Mouse (Mus musculus) regulatory T cell (primary cell): ENCODE results near the gene Lonp2.

Experiments used
- in situ Hi-C: fragments of 300-600 bp; cut with MboI, MseI; formaldehyde crosslinking; loops from one replicate; pipeline ENCODE4 v1.15.1; 2025; ENCODE audit warnings: high pct_unique_total_duplicates

Gene Lonp2

DNA sequence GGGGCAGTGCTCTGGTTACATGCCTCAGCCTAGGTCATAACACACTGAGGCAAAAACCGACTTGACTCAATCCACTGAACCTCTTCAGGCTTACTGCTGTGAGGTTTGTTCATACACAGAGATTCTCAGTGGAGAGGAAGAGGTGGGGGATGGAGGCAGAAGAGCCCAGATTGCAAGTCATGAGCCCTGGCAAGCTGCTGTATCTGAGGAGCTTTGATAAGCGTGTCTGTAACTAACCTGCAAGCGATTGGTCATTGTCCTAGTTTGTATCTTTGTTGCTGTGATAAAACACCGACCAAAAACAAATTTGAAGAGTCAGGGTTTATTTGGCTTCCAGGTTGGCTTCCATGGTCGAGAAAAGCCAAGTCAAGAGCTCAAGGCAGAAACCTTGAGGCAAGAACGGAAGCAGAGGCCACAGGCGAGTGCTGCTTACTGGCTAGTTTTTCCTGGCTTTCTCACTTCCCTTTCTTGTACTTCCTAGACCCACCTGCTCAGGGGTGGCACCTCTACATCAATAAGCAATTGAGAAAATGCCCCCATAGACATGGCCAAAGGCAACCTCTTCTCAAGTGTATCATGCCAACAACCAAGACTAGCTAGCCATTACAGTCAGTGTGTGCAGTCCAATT lies 6.0 kb upstream of the Lonp2 start:
- in situ Hi-C loops: no loop called here

DNA sequence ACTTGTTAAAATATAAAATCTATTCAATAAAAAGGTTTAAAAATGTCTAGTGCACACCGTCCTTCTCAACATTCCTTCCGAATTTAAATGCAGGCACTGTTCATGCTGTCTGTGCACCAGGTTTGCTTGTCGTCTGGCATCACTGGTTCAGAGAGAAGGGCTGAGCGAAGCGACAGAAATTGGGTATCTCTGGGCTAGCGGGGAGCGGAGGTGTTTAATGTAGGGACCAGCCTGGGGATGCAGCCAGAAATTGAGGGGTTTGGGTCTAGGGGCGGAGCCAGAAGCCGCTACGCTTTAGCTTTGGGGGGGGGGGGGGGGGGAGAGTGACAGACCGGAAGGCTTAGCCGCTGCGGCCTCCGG lies 312 bp upstream of the Lonp2 start:
- in situ Hi-C loops: loop anchor here (10.0 kb wide), 1 partner anchor 81 kb away; no protein-coding TSS in a partner anchor

DNA sequence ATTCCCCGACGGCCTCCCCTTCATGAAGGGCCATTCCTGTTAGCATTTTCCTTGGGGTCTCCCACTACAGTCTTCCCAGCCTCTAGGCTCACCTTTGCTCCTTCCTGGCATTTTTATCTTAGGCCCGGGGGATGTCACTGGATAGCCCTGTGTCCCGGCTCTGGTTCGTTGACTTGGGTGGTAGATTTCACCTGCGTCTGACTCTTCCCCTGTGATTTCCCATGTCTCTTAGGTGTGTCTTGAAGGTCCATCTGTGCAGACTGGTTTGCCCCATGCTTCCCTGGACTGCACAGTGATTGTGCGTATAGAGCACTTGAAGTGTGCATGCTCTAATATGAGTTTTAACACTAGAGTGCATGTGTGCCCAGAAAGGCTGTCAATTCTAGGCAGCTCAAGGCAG lies 1.1 kb downstream of the Lonp2 start:
- in situ Hi-C loops: loop anchor here (10.0 kb wide), 1 partner anchor 80 kb away; no protein-coding TSS in a partner anchor

DNA sequence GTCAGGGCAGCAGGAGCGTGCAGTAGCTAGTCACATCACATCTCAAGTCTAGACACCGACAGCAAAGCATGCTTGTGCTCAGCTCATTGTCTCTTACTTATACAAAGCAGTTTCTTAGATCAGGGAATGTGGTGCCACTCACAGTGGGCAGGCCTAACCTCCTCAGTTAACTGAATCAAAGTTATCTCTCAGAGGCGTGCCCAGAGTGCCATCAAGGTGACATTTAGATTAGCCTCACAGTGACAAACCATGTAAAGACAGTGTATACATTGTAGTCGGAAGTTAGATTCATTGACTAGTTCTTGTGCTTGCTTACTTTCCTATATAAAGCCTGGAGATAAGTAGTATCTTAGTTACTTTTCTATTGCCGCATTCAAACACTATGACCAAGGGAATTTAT lies 6.4 kb downstream of the Lonp2 start:
- in situ Hi-C loops: no loop called here

DNA sequence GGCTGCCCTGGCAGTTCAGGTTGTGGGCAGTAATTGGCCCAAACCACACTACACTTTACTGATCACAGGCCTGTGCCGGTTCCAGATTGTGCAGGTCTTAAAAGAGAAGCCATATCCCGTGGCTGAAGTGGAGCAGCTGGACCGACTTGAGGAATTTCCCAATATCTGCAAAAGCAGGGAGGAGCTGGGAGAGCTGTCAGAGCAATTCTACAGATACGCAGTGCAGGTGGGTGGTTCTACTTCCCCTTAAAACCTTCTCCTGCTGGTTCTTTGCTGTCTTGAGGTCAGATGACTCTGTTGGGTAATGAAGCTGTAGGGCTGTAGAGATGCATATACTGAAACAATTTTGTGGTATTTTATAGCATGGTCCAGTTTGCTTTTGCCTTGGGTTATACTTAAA lies 7.6 kb downstream of the Lonp2 start:
- in situ Hi-C loops: no loop called here

DNA sequence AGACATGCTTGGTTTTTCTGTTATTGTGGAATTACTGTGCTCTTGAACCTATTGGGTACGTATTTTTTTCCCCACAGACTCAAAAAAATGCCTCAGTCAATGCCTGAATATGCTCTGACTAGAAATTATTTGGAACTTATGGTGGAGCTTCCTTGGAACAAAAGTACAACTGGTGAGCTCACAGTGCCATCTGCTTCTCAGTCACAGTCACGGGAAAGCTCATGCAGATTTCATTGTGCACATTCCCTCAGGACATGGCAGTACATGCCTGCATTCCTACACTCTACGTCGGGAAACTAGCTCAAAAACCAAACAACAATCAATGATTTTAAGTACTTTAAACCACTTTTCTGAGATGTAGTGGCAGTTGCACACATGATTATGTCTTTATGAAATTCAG lies 14.0 kb downstream of the Lonp2 start:
- in situ Hi-C loops: no loop called here

DNA sequence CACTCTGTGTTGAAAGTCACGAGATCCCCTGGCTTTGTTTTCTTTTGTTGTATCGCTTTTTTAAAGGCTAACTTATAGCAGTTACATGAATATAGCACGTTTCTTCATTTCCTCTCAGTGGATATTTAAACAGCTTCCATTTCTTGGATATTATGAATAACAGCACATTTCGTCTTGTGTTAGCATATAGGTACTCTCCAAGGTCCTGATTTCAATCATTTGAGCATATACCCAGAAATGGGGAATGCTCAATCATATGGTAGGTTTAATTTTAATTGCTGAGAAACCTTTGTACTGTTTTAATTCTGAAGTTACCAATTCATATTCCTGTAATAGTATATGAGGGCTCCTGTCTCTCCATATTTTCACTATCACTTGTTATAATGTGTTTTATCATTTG lies 15.1 kb downstream of the Lonp2 start:
- in situ Hi-C loops: no loop called here

DNA sequence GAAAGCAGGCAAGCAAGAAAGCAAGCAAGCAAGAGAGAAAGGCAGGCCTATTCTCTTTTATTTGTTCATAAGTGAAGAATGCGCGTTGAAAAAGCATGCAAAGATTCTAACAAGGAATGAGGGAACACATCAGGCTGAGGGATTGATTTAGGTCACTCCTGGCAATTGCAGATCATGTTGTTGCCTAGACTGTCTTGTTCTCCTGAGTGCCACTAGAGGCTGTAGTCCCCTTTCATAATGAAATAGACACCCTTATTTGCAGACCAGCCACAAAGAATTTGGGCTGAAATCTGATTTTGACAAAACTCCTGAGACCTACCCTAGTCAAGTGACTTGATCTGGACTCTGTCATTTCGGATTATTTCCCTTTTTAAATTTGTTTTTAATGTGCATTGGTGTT lies 18.8 kb downstream of the Lonp2 start:
- in situ Hi-C loops: loop anchor here (5.0 to 10.0 kb wide), 2 partner anchors 75 to 262 kb away; no protein-coding TSS in a partner anchor

DNA sequence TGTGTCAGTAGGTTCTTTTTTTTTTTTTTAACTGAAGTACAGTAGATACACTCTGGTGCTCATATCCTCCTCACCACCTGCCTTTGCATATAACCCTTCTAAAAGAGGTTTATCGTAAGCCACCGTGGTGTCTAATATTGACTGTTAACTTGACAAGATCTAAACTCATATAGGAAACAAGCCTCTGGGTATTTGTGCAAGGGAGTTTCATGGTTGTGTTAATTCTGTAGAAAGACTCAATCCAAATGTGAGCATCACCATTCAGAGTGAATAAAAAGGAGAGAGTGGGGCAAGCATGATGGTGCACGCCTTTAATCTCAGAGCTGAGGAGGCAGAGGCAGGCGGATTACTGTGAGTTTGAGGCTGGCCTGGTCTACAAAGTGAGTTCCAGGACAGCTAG lies 20.8 kb downstream of the Lonp2 start:
- in situ Hi-C loops: loop anchor here (5.0 to 10.0 kb wide), 2 partner anchors 73 to 260 kb away; no protein-coding TSS in a partner anchor

DNA sequence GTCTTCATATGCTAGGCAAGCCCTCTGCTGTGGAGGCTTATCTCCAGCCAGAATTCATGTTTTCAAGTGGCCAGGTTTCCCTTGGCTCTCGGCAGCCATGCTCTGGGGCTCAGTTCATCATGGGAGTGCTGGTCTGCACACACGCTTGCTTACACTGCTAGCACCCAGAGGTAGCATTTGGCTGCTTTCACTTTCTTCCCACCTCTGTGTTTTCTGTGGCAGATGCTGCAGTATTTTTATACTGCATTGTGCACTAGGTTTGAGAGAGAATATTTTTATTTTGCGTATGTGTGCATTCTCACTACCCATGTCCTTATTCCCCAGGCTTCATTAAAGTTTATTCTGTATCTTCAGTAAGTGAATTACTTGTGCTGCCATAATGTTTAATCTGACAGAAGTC lies 23.9 kb downstream of the Lonp2 start:
- in situ Hi-C loops: loop anchor here (10.0 kb wide), 1 partner anchor 257 kb away; no protein-coding TSS in a partner anchor

DNA sequence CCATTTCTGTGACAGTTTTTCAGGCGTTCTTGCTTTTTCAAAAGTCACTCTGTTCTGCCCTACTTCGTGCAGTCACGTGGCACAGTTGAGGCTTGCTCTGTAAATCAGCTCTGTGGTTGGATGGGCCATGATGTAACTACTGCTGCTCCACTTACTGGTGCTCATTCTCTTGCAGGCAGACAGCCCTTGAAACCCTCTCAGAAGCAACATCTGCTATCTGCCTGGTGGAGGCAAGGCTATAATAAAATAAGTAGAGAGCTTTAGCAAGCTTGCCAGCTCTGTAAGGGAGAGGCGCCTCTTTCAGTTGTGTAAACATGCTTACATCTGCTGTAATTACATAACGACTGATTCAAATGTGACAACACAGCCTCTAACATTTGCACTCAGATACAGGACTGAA lies 27.6 kb downstream of the Lonp2 start:
- in situ Hi-C loops: no loop called here

DNA sequence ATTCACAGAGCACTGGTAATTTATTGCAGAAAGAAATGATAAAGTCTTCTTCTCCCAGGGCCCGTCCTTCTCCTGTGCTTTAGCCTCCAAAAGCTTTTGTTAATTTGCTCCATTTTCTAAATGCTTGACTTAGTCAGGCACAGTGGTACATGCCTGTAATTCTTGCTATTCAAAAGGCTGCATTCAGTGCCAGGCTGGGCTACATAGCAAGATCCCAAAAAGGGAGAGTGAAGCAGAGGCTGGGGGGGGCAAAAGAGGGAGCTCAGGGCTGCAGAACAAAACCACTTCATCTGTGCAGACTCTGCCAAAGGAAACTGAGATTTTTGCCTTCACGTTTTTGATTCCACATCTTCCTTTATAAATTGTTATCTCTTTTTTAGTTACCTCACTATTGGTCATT lies 28.7 kb downstream of the Lonp2 start:
- in situ Hi-C loops: no loop called here

DNA sequence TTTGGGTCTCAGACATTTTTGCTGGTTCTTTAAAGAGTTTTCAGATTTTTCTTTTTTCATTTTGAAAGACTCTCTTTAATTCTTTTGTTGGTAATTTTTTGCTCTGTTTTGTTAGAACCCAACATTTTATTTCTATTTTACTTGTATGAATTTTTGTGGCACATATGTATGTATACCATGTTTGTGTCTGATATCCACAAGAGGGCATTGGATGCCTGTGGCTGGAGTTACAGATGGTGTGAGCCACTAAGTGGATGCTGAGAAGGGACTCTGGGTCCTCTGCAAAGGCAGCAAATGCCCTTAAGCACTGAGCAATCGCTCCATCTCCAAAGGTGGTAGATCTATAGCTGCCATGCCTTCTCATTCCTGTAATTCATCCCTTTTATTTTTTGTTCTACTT lies 30.7 kb downstream of the Lonp2 start:
- in situ Hi-C loops: no loop called here

DNA sequence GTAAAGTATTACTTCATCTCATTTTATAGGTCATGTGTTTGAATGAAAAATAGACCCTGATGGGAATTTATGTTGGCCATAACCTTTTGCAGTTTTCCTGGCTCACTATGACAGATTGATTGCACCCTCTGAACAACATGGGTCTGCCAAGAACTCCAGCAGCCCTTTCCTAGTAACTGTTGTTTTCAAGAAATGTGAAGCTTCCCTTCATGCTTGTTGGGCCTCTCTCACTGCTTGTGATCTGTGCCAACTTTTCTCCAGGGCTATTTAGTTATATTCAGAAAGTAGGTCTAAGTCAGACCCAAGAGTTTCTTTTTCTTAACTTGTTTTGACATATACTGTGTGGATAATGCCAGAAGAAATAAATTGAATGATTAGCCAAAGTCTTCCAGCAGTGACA lies 44.9 kb downstream of the Lonp2 start:
- in situ Hi-C loops: no loop called here

DNA sequence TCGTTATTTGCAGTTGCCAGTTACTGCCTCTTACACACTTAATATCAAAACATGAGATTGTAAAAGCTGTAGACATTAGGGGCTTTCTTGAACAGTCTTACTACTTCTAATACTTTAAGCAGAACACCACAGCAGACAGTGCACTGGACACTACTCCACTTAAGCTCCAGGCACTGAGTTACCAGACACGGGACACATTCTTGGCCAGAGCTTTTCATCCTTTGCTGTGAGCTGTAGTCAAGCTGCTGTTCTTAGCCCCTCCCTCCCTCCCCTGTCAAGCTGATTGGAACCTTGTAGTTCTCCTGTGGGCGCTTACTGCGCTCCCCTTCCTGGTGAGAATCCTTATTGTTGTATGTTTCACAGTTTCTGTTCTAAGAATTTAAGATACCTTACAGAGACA lies 45.4 kb downstream of the Lonp2 start:
- in situ Hi-C loops: no loop called here

DNA sequence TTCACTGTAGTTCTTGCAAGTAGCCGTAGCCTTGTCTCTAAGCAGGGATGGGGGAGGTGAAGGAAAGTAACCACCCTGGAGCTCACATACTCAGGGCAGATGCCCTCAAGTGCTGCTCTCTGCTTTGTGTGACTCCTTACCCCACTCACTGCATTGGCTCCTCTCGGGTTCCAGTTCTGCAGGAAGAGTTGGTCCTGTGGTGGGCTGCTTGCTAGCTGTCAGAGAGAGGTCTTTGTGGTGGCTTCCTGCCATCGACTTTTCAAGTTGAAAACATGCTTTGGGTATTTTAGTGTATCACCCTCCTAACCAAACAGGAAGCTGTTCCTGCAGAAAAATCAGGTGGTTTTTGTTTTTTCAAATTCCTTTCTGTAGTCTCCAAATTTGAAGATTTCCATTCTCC lies 62.8 kb downstream of the Lonp2 start:
- in situ Hi-C loops: no loop called here

DNA sequence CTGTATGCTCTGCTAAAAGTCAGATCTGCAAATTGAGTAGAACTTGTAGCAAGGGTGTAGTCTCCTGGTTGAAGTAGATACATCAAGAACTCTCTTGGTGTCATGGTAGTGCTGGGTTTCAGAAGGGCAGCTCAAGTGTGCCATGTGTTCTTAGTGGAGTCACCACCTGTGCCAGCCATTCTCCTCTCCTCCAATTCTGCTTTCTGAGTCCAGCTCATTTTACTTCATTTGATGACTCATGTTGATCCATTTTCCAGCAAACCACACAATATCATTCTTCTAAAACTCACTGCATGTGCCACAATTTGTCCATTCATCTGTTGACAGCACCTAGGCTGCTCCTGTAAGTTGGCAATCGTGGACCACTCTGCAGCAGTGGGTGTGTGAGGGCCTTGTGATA lies 68.3 kb downstream of the Lonp2 start:
- in situ Hi-C loops: no loop called here

DNA sequence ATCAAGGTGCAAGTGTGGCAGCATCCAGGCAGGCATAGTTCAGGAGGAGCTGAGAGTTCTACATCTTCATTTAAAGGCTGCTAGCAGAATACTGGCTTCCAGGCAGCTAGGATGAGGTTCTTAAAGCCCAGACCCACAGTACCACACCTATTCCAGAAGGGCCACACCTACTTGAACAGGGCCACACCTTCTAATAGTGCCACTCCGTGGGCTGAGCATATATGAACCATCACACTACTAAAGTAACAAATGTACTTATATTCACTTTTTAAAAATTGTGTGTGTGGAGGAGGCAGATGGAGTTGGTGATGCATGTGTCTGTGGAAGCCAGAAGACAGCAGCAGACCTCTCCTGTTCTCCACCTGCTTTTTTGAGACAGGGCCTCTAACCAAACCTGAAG lies 70.2 kb downstream of the Lonp2 start:
- in situ Hi-C loops: no loop called here

DNA sequence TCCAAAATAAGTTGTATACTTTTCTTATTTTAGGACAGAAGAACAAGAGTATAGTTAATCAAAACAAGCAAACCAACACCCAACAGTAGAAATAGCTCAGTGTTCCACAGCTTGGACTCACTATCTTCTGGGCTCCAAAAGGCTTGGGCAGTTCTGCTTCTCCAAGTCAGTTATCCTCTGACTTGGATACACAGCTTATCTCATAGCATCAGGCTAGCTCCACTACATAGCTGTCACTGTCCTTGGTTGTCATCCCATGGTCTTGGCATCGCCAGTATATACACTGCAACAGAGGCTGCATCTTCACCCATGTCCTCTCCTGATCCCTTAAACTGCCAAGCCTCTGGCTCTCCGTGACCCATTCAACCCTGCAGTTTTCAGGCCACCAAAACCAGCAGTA lies 71.9 kb downstream of the Lonp2 start:
- in situ Hi-C loops: no loop called here

DNA sequence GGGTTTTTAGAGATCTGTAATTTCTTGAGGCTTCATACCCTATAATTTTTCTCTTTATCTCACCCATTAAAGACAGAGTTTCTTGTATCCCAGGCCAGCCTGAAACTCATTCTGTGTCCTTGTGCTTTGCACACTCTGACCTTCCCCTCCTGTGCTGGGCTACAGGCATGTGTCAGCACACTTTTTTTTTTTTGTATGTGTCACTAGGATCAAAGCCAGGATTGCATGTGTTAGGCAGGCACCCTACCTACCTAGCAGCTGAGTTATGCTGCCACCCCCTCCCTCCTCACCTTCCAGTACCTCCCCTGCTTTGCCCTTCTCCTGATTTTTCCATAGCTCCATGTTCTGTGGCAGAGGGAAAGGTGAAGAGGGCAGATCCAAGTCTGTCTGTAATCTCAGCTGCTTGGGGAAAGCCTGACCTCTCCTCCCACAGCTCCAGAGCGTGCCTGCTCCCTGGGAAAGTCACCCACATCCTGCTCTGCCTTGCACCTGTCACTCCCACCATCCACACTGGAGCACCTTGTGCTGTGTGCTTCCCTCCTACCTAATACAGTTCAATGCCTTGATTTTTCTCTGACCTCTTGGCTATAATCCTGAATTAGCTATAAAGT lies 75.1 kb downstream of the Lonp2 start:
- in situ Hi-C loops: no loop called here

DNA sequence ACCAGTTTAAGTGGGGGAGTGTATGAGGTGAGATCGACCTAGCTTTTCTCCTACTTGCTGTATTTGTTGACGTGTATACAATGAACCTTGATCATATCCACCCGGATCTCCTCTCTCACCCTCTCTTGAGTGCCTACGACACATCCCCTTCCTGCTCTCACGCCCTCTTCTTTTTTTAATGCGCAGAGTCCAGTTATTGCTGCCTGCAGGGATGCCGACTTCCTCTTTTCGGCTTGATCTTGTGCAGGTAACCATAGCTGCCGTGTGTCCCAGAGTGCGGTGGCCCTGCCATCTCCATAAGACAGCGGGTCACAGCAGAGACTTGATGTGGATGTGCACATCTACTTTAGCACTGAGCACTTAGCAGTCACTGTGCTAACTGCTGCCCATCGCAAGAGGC lies 75.6 kb downstream of the Lonp2 start:
- in situ Hi-C loops: no loop called here

DNA sequence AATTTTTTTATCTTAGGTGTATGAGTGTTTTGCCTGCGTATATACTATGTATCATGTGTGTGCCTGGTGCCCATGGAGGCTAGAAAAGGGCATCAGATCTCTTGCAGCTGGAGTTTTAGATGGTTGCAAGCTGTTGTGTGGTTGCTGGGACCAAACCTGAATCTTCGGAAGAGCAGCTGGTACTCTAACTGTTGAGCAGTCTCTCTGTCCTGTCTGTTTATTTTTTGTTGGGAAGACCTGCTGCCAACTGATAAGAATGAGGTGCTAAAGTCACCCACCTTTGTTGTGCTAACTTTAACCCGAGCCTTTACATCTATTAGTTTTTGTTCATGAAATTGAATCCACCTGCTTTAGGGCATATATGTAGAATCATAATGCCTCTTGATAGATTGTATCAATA lies 78.6 kb downstream of the Lonp2 start:
- in situ Hi-C loops: loop anchor here (10.0 kb wide), 1 partner anchor 78 kb away; the partner anchor contains the start of gene Lonp2

DNA sequence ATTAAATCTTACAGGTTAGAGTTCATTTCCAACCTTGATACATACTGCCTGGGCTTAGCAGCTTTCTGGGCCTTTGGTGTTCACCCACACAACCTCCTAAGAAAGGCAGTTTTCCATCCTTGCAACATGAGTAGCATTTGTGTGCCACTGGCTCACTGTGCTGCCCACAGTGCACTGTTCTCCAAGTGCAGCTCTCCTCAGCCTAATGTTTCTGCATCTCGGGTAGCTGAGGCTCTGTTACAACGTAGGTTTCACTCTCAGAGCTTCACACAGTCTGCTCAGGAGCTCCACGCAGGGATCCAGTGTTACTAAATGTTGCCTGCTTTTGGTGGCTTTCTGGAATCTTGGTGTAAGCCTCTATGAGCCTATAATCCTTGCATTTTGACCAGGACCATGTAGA lies 81.5 kb downstream of the Lonp2 start:
- in situ Hi-C loops: loop anchor here (5.0 to 10.0 kb wide), 3 partner anchors 33 to 81 kb away; partner anchors contain the start of genes Gm10638, Lonp2 and Siah1a
